Mouse (Mus musculus) right cerebral cortex, postnatal 36 days (tissue): ENCODE results near the gene Hectd4.

Experiments
- DNase-seq, 2 experiments: peaks; one replicate each; pipeline ENCODE4 v3.0.0; 2022; ENCODE audit warnings: low spot score in 2 of 2, mixed read lengths in 1 of 2

Hectd4 gene

GRCm38 (mm10) chr5:121395621-121396020 is 175.6 kb downstream of the Hectd4 start:
- no peak for DNase-seq

- DNase-seq, result peak; percentile 89 to 90
Observed at GRCm38 (mm10) chr5:121397187-121398145, 177.4 kb downstream of the Hectd4 start, which contains the start of gene Naa25. TSS of gene Naa25 (plus strand) at chr5:121397936.

DNA sequence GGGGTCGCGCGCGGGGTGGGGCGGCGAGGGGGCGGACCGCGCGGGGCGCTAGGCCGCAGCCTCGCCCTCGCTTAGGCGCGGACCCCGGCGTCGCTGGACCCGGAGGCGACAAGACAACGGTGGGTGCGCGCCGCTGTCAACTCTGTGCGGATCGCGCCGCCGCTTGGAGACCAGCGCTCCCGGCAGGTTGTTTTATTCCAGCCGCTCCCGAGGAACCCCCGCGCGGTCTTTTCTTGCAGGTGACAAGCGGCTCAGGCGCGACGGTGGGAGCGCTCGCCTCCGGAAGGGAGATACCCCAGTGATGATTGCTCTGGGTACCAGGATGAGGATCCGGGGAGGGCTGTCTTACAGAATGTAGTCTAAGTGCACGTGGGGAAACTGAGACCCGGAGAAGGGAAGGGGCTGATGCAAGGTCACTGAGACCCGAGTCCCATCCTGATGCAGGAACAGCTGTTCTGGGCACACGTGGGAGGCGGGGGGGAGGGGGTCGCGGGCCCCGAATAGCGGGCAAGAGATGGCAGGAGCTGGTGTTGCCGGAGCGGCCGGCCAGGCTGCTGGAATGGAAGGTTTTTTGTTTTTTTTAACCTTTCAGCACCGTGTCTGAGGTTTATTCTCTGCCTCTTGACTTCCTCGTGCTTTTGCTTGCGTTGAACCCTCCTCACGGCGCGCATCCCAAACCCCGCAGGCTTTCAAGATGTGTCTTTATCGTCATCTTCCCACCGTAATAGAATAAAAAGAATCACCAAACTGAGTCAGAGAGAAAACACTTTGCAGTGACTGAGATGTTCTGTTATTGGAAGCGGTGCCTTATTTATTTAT is 178.3 kb downstream of the Hectd4 start:
- DNase-seq, result no peak

DNA sequence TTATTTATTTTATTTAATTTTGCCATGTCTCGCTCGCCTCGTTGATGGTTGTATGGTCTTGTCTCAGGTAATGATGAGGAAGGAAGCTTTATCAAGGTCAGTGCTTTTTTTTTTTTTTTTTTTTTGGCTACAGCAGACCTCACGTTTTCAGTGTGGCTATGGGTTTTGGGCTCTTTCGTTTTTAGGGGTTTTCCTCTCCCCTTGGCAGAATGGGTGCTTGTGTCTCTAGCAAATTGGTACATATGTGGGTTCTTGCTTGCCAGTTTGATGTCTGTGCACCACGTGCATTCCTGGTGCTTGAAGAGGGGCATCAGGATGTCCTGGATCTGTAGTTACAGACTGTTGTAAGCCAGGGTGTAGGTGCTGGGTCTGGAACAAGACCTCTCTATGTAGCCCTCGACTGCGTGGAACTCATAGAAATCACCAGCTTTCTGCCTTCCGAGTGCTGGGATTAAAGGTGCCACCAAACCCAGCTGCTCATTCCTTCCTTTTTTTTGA is 179.0 kb downstream of the Hectd4 start:
- no peak for DNase-seq

GRCm38 (mm10) chr5:121399540-121399939 is 179.5 kb downstream of the Hectd4 start:
- DNase-seq, result no peak

DNA sequence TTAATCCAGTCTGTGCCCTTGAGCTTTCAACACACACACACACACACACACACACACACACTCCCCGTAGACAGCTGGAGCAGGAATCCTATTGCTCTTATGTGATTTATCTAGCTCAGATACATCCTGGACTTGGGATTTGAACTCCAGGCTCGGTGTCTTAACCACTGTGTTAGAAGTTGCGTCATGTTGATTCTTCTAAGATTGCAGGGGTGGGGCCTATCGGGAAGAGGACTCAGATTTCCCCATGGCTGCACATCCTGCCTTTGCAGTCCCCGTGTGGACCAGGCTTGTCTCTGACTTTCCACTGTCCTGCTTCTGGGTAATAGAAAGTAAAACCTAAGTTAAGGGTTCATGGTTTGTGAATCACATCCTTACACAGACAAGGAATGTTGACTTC is 180.0 kb downstream of the Hectd4 start:
- no peak for DNase-seq

GRCm38 (mm10) chr5:121400849-121401248 is 180.8 kb downstream of the Hectd4 start:
- DNase-seq, result no peak

- no peak for DNase-seq
Observed at GRCm38 (mm10) chr5:121407856-121408255, 187.8 kb downstream of the Hectd4 start.

DNA sequence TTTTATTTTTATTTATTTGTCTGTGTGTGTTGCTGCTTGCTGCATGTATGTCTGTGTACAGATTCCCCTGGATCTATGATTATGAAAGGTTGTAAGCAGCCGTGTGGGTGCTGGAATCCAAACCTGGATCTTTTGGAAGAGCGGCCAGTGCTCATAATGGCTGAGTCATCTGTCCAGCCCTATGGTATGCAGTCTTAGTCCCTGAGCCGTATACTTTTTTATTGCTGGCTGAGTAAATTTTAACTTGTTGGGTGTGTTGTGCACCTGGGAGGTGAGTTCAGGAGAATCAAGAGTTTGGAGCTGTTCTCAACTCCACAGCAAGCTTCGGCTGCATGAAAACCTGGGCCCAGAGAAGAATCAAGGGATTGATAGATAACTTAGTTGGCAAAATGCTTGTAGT is 191.0 kb downstream of the Hectd4 start:
- DNase-seq, result no peak
